Mouse (Mus musculus): ENCODE results near the gene Fgf5.

DNA sequence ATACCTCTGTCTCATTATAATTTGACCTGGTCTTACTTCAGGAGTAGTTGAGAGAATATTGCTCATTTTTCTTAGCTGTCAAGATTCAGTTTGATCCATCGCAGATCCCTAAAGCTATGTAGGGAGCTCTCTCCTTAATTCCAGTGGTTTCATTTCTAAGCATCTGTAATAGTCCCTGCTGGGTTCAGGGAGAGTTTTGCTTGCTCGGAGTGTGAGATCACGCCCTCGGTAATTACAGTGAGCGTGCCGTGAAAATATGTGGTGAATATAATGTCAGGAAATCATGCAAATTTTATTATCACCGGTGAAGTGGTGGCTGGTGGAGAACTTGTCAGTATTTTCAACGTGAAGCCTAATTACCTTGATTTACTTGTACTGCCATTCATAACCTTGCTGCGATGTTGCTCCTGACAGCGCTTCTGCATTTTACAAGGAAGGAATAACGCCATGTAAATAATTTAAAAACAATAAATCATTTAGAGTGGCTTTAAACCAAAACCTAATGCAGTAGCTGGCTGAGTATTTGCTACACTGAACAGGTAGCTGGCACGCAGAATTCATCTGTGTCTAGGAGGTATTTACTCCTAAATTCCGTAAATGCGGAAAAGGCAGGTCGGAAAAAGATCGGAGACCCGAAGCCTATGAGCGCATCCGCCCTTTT lies 38.5 kb downstream of the Fgf5 start:
- TF ChIP-seq CTCF (conservative IDR thresholded peaks at IDR 0.05 in 1 of 2, IDR thresholded peaks at IDR 0.05 in 1 of 2; ENCODE audit: low read depth in 2 of 2, low read length in 2 of 2) = no peak
- no peak for TF ChIP-seq POLR2A (IDR thresholded peaks at IDR 0.05; ENCODE audit: low read depth, low read length)
- TF ChIP-seq USF1 (IDR thresholded peaks at IDR 0.05; ENCODE audit: low read depth, low read length) = no peak
- TF ChIP-seq E2F4 (IDR thresholded peaks at IDR 0.05; ENCODE audit: insufficient replicate concordance, low read depth, low read length) = no peak
- no peak for TF ChIP-seq POLR2AphosphoS2 (IDR thresholded peaks at IDR 0.05; ENCODE audit: low read depth, low read length)
- no peak for TF ChIP-seq SMC3 (IDR thresholded peaks at IDR 0.05; ENCODE audit: low read depth, low read length)
- no peak for TF ChIP-seq EP300 (IDR thresholded peaks at IDR 0.05; ENCODE audit: low read length)
- TF ChIP-seq MYC (IDR thresholded peaks at IDR 0.05; ENCODE audit: low read depth, low read length) = no peak
- TF ChIP-seq ELF1 (IDR thresholded peaks at IDR 0.05; ENCODE audit: low read depth, low read length) = no peak
- TF ChIP-seq SIN3A (IDR thresholded peaks at IDR 0.05; ENCODE audit: low read length) = no peak
- no peak for TF ChIP-seq BHLHE40 (IDR thresholded peaks at IDR 0.05; ENCODE audit: low read depth, low read length)
- no peak for TF ChIP-seq USF2 (conservative IDR thresholded peaks at IDR 0.05; ENCODE audit: low read depth, low read length)
- no peak for TF ChIP-seq MAZ (IDR thresholded peaks at IDR 0.05; ENCODE audit: low read depth, low read length)
